Mouse (Mus musculus): ENCODE results near the gene Ces1a. TPM values are rescaled to one million over a fixed set of nuclear protein-coding genes. Genes with fewer than 3 reads are reported as not detected.

The Ces1a gene
- polyA plus RNA-seq (2012; rRNA removed), result not detected in 2 replicates

DNA sequence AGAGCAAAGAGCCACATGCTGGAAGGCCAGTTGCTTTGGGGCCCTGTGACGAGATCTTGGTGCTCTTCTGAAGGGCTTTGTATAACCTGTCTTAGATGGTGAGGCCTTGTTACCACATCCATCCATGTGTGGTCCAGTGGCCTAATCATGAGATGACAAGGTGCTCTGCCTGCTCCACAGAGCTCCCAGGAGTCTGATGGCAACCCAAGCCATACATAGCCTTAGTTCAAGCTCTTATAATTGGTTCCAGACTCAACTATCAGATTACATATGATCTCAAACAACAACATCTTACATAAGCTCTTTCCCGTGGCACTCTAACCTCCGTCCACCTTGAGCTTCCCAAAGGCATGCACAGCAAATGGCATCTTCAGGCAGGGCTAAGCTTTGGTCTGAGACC lies at the start of gene Ces1a:
TSS of gene Ces1a (minus strand) at position 101 of the 400 bp plus-strand sequence.

DNA sequence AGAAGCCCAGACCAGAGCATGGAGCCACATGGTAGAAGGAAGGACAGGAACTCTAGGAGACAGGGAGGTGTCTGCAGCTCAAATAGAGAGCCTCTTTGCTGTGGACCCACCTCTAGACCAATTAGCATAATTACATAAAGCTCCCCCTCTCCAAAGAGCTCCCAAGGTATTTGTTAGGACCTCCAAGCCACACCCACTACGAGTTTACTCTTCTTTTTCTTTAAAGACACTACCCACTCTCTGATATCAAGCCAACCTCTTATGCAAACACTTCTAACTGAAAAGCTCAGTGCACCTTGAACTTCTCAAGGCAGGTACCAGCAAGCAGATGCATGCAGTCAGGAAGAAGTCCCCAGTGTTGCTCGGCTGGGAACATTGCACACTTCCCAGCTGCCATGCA lies 31.9 kb upstream of the Ces1a start, which contains the start of gene Ces1b:
TSS of gene Ces1b (minus strand) at position 131 of the 400 bp plus-strand sequence.

Other genes starting within 250 kb of the Ces1a start
- 204 and 236 TPM in 2 replicates for gene Mmp2, start 220.9 kb downstream of the Ces1a start, polyA plus RNA-seq (2012; rRNA removed)
- gene Lpcat2, start 192.9 kb downstream of the Ces1a start, polyA plus RNA-seq (2012; rRNA removed), result 4.4 and 8.0 TPM in 2 replicates
- 0.16 and 0.23 TPM in 2 replicates for gene Capns2, start 146.8 kb downstream of the Ces1a start, polyA plus RNA-seq (2012; rRNA removed)
- 0.77 and 1.7 TPM in 2 replicates for gene Slc6a2, start 88.1 kb downstream of the Ces1a start, polyA plus RNA-seq (2012; rRNA removed)
- 0.19 and 0.53 TPM in 2 replicates for gene Ces1b, start 31.8 kb upstream of the Ces1a start, polyA plus RNA-seq (2012; rRNA removed)
- 0.16 and 1.1 TPM in 2 replicates for gene Ces1c, start 83.1 kb upstream of the Ces1a start, polyA plus RNA-seq (2012; rRNA removed)
- gene Ces1d, start 149.6 kb upstream of the Ces1a start, polyA plus RNA-seq (2012; rRNA removed), result 30.8 and 96.7 TPM in 2 replicates
- 1.9 and 2.2 TPM in 2 replicates for gene Ces1e, start 181.4 kb upstream of the Ces1a start, polyA plus RNA-seq (2012; rRNA removed)
- 5.8 and 10.2 TPM in 2 replicates for gene Ces1f, start 231.6 kb upstream of the Ces1a start, polyA plus RNA-seq (2012; rRNA removed)

Data from ovary, adult 2 months (tissue).